Mouse (Mus musculus) brain, embryonic 14.5 days (tissue): ENCODE data around the gene Cdh13.

Experiments used
- CTCF ChIP-seq: fragments of 200-500 bp; IDR thresholded peaks from 2 replicates; pipeline ENCODE4 v1.5.1; 2012; ENCODE audit warnings: inconsistent platforms, mild to moderate bottlenecking, moderate library complexity, borderline replicate concordance; ENCODE audit not compliant: insufficient read depth, insufficient read length; ENCODE audit errors: extremely low read depth
- POLR2A ChIP-seq: fragments of 200-500 bp; IDR thresholded peaks from 2 replicates; pipeline ENCODE4 v1.6.1; 2012; ENCODE audit warnings: mild to moderate bottlenecking, inconsistent platforms, borderline replicate concordance; ENCODE audit not compliant: poor library complexity, insufficient read depth, insufficient read length, severe bottlenecking; ENCODE audit errors: extremely low read depth

DNA sequence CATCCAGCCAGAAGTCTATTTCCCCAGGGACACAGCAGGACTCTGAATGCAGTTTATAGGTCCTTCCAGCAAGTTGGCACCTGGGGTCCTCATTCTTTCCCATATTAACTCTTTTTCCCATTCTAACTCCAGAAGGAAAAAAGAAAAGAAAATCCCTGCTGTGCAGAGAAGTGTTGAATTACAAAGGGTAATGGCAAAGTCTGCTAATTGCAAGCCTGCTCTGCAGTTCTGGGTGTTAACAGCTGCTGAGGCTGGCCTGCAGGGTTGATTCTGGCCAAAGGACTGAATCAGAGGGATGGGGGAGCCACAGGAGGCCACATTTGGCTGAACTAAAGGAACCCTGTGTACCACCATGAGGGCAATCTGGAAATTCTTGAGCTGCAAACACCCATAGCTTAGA, 562.2 kb downstream of the Cdh13 start:
- TF ChIP-seq CTCF (no peak), POLR2A (no peak)
